Mouse (Mus musculus) thymus, adult 2 months (tissue): ENCODE data around the gene Auts2.

Source experiments
- CTCF ChIP-seq: fragments of 200-500 bp; IDR thresholded peaks from 2 replicates; pipeline ENCODE4 v1.5.1; 2012; ENCODE audit warnings: mild to moderate bottlenecking, control low read depth, low read length, moderate library complexity, borderline replicate concordance; ENCODE audit not compliant: control insufficient read depth, poor library complexity, insufficient read depth; ENCODE audit errors: extremely low read depth
- POLR2A ChIP-seq: fragments of 200-500 bp; IDR thresholded peaks from 2 replicates; pipeline ENCODE4 v1.6.1; 2012; ENCODE audit warnings: mild to moderate bottlenecking, low read length, control low read depth, moderate library complexity; ENCODE audit not compliant: control insufficient read depth, poor library complexity, insufficient read depth; ENCODE audit errors: extremely low read depth

DNA sequence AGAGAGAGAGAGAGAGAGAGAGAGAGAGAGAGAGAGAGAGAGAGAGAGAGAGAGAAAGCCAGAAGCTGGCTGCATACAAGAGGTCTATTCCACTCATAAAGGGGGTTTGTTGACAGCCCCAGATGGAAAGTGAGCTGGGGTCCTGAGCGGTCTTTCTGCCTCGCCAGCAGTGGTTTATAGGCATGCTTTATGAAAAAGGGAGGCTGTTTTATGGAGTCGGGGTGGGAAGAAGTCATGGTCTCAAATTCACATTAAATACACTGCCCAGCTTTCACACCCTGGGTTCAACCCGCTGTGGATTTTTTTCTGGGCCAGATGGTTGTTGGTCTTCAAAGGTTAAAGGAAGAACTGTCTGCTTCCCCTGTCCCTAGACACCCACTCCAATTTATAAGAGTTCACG, 767.5 kb downstream of the Auts2 start:
- TF ChIP-seq CTCF (no peak), POLR2A (no peak)
